Mouse (Mus musculus): Measurements from ENCODE around the gene Cga.

GRCm38 (mm10) chr4:34858903-34859302 is 34.7 kb upstream of the Cga start:
- TF ChIP-seq CTCF (conservative IDR thresholded peaks at IDR 0.05; ENCODE audit: low read length), result no peak
- TF ChIP-seq POU5F1 (IDR thresholded peaks at IDR 0.05; ENCODE audit: borderline replicate concordance, low read length), result no peak
- TF ChIP-seq NANOG (IDR thresholded peaks at IDR 0.05; ENCODE audit: borderline replicate concordance, low read length), result no peak
